Mouse (Mus musculus): Measurements from ENCODE around the gene Rgs10. TPM values are rescaled to one million over a fixed set of nuclear protein-coding genes. Genes with fewer than 3 reads are reported as not detected.

The Rgs10 gene
- 20.3 and 21.0 TPM in 2 replicates for polyA plus RNA-seq (2014; fragmentation: Nextera tagmentation; extraction: Ambion mirVana)

DNA sequence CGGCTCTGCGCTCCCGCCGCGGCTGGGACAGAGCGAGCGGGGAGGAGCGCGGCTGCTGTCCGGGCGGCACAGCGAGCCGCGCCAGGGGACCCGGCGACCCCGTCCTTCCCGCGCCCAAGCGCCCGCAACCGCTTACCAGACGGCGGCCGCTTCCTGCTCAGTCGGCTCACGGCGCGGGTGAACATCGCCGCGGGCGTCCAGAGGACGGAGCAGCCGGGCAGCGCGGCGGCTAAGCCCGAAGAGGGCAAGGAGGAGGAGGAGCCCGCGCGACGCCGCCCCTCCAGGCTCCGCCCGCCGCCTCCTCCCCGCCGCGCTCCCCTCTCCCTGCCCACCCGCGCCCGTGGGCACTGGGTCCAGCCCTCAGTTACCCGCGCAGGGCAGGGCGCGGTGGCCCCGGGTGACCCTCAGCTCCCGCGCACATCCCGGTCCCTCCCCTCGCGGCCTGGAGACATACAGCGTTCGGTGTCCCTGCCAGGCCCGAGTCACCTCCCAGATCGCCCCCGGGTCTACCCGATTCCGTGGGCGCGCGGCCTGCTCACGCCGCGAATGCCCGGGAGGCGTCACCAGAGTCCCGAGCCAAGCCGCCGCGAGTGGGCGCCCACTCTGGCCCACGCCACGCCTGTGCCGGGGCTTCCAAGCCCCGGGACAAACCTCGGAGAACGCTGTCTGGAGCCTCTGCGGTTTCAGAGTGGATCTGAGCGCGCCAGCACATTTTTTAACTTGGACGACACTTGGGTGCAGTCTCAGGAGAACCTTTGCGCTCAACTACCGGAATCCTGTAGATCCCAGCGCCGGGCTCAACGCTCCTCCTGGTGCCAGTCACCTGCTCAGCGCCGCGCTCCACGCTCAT, at the start of gene Rgs10:
Gene Rgs10 (minus strand): TSS at position 829 of the 850 bp plus-strand sequence.
- peak; percentile 80 for ATAC-seq (replicated peaks; ENCODE audit: insufficient number of reproducible peaks, low FRiP score, low TSS enrichment)
- Histone ChIP-seq H3K9ac (ENCODE audit: low read depth, low read length) (peak within 1 kb of the TSS; percentile 78), H3K36me3 (ENCODE audit: control insufficient read depth, insufficient read depth, low read length) (no peaks in the 10 kb centered on the region), H3K4me1 (ENCODE audit: control insufficient read depth, insufficient read depth, low read length) (peaks cover 28% of the 10 kb centered on the region), H3K4me2 (peak within 1 kb of the TSS; percentile 100), H3K27me3 (ENCODE audit: control insufficient read depth, insufficient read depth, low read length) (peaks cover 40% of the 10 kb centered on the region), H3K27ac (ENCODE audit: low read depth, low read length) (no peak within 1 kb of the TSS), H3K4me3 (ENCODE audit: low read depth, low read length) (peak within 1 kb of the TSS; percentile 80), H3K9me3 (replicated peaks; ENCODE audit: control insufficient read depth, low read length) (no peaks in the 10 kb centered on the region)
- WGBS (ENCODE audit: insufficient replicate concordance) = under 1% methylated on average over 86 of the region's 102 CpGs

DNA sequence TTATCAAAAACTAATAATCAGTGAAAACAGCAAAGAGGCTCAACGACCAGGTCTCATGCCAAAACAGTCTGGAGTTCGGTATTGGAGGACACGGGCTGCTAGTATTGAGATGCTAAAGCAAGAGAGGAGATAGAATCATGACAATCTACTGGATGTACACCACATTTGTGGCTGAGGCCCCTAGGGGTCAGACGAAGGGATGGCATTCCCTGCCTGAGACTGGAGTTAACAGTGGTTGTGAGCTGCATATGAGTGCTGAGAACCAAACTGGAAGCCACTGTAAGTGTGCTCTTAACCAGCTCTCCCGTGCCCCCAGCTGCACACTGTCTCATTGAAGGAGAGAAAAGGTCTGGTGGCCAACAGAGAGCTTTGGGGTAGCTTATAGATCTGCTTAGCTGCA, 43.8 kb upstream of the Rgs10 start:
- no peak overlapping the region for H3K27ac ChIP-seq (ENCODE audit: low read depth, low read length)
- WGBS (ENCODE audit: insufficient replicate concordance) = 70% methylated on average over 5 of the region's 5 CpGs
- no peaks in the 10 kb centered on the region for H3K36me3 ChIP-seq (ENCODE audit: control insufficient read depth, insufficient read depth, low read length)
- H3K27me3 ChIP-seq (ENCODE audit: control insufficient read depth, insufficient read depth, low read length) = no peaks in the 10 kb centered on the region
- no peak for ATAC-seq (replicated peaks; ENCODE audit: insufficient number of reproducible peaks, low FRiP score, low TSS enrichment)
- H3K9ac ChIP-seq (ENCODE audit: low read depth, low read length) = peak overlapping the region; percentile 65; the same call in 1 of the 2 replicates
- peak overlapping the region; percentile 76 for H3K4me2 ChIP-seq
- peak overlapping the region; percentile 89 for H3K4me3 ChIP-seq (ENCODE audit: low read depth, low read length)
- H3K9me3 ChIP-seq (replicated peaks; ENCODE audit: control insufficient read depth, low read length) = no peaks in the 10 kb centered on the region
- H3K4me1 ChIP-seq (ENCODE audit: control insufficient read depth, insufficient read depth, low read length) = peaks cover 5% of the 10 kb centered on the region

DNA sequence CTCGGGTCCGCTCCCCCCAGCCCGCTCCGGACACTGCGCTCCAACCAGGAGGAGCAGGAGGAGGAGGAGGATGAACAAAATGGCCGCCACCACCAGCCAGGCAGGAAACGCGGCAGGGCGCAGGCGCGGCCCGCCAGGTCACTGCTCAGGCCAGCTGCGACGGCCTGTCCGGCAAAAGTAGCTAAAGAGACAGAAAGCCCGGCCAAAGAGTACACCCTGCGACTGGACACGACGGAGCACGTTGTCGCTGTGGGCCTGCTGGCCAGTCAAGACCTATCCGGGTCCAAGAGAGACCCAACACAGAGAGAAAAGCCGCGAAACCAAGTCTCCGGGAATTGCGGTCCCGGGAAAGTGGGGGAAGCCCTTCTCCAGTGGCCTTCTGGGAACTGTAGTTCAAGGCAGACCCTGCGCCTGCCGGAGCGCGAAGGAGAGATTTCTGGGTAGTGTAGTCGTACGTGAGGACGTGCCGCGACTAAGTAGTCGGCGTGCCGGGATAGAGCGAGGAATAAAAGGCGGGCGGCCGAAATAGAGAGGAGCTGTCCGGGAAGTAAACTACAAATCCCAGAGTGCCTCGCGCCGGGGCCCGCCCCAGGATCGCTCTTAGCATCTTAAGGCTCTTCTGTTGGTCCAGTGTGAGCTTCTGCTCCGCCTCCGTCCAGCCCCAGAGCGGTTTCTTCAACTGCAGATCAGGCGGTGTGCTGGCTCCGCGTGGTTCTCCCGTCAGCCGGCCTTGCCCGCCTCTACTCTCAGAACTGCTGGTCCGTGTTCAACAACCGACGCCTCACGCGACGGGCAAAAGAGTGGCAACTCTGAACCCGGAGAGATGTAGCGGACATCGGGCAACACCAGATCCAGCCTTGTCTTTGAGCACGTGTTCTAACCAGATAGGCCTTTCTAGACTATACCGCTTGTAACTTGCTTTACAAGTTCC, 43.0 kb upstream of the Rgs10 start, which contains the start of gene Tial1:
Gene Tial1 (minus strand): TSS at position 433 of the 931 bp plus-strand sequence.
- under 1% methylated on average over 69 of the region's 69 CpGs for WGBS (ENCODE audit: insufficient replicate concordance)
- H3K9me3 ChIP-seq (replicated peaks; ENCODE audit: control insufficient read depth, low read length) = no peaks in the 10 kb centered on the region
- H3K27me3 ChIP-seq (ENCODE audit: control insufficient read depth, insufficient read depth, low read length) = no peaks in the 10 kb centered on the region
- peak within 1 kb of the TSS; percentile 76 for H3K4me2 ChIP-seq
- peak; percentile 97 for ATAC-seq (replicated peaks; ENCODE audit: insufficient number of reproducible peaks, low FRiP score, low TSS enrichment)
- no peaks in the 10 kb centered on the region for H3K36me3 ChIP-seq (ENCODE audit: control insufficient read depth, insufficient read depth, low read length)
- peaks cover 5% of the 10 kb centered on the region for H3K4me1 ChIP-seq (ENCODE audit: control insufficient read depth, insufficient read depth, low read length)
- H3K9ac ChIP-seq (ENCODE audit: low read depth, low read length) = peak within 1 kb of the TSS; percentile 92
- H3K27ac ChIP-seq (ENCODE audit: low read depth, low read length) = peak within 1 kb of the TSS; percentile 92
- H3K4me3 ChIP-seq (ENCODE audit: low read depth, low read length) = peak within 1 kb of the TSS; percentile 89

DNA sequence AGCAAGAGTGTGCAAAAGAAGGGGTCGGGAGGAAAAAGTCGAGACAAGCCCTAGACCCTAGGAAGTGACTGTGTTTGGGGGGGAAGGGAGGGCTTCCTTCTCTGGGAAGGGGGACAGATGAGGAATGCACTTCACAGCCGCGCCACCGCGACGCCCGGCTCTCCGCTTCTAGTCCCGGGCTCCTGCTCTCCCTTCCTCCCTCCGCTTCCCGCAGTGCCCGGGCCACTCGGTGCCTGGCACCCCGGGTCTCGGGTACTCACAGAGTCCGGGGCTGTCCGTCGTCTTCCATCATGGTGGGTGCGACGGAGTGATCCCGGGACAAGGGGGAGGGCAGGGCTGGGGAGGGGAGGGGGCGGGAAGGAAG, 42.3 kb upstream of the Rgs10 start:
- H3K36me3 ChIP-seq (ENCODE audit: control insufficient read depth, insufficient read depth, low read length) = no peaks in the 10 kb centered on the region
- H3K4me1 ChIP-seq (ENCODE audit: control insufficient read depth, insufficient read depth, low read length) = peaks cover 5% of the 10 kb centered on the region
- no peaks in the 10 kb centered on the region for H3K27me3 ChIP-seq (ENCODE audit: control insufficient read depth, insufficient read depth, low read length)
- ATAC-seq (replicated peaks; ENCODE audit: insufficient number of reproducible peaks, low FRiP score, low TSS enrichment) = no peak
- no peaks in the 10 kb centered on the region for H3K9me3 ChIP-seq (replicated peaks; ENCODE audit: control insufficient read depth, low read length)
- peak overlapping the region; percentile 89 for H3K4me3 ChIP-seq (ENCODE audit: low read depth, low read length)
- WGBS (ENCODE audit: insufficient replicate concordance) = 0% methylated on average over 15 of the region's 23 CpGs
- peak overlapping the region; percentile 76 for H3K4me2 ChIP-seq
- H3K9ac ChIP-seq (ENCODE audit: low read depth, low read length) = peak overlapping the region; percentile 92
- H3K27ac ChIP-seq (ENCODE audit: low read depth, low read length) = peak overlapping the region; percentile 92

DNA sequence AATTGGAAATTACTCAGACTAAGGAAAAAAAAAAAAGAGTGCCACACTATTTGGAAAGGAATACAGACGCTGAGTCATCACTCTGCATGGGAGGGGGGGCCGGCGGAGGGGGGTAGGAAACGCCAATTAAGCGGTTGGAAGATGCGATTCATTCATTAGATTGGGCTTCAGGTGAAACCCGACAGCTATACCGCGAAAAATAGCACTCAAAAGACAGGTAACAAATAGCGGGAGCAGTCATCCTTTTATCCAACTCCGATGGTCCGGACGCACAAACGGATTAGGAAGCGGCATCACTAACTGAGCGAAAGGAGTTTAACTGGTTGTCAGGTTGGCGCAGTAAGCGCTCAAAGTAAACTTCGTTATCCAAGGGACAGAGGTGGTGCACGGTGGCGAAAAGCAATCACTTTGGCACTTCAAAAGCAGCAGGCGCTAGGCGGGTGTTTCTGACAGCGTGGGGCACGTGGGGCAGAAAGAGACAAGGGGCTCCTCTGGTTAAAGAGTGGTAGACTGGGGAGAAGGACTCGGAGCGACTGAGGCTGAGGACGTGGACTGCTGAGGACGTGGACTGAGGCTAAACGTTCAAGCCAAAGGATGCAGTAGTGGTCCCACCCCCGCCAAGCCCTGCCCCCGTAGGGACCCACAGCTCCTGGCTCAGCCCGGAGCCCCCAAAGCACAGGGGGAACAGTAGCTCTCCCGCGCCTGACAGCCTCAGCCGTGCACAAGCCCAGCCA, 41.7 kb upstream of the Rgs10 start:
- H3K9me3 ChIP-seq (replicated peaks; ENCODE audit: control insufficient read depth, low read length) = no peaks in the 10 kb centered on the region
- peak overlapping the region; percentile 89 for H3K4me3 ChIP-seq (ENCODE audit: low read depth, low read length)
- no peaks in the 10 kb centered on the region for H3K27me3 ChIP-seq (ENCODE audit: control insufficient read depth, insufficient read depth, low read length)
- under 1% methylated on average over 36 of the region's 36 CpGs for WGBS (ENCODE audit: insufficient replicate concordance)
- H3K4me2 ChIP-seq = peak overlapping the region; percentile 76
- ATAC-seq (replicated peaks; ENCODE audit: insufficient number of reproducible peaks, low FRiP score, low TSS enrichment) = peak; percentile 3; the same call in 1 of the 2 replicates
- H3K36me3 ChIP-seq (ENCODE audit: control insufficient read depth, insufficient read depth, low read length) = no peaks in the 10 kb centered on the region
- peaks cover 5% of the 10 kb centered on the region for H3K4me1 ChIP-seq (ENCODE audit: control insufficient read depth, insufficient read depth, low read length)
- peak overlapping the region; percentile 92 for H3K27ac ChIP-seq (ENCODE audit: low read depth, low read length)
- H3K9ac ChIP-seq (ENCODE audit: low read depth, low read length) = peak overlapping the region; percentile 92

DNA sequence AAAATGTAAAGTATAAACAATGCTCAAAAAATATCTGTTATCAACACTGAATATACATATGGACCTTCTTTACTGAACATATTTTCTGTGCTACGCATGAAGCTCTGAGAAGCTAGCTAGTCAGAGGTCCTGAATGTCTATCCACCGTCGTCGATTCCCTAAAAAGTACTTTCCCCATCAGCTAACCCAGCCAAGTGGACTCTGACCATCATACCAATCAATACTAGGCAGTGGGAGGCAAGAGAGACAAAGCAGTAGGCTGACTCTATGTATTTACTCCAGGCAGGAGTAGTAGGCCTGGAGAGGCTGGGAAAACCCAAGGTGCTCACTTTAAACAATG, 41.2 kb upstream of the Rgs10 start:
- peak overlapping the region; percentile 89 for H3K4me3 ChIP-seq (ENCODE audit: low read depth, low read length)
- H3K27me3 ChIP-seq (ENCODE audit: control insufficient read depth, insufficient read depth, low read length) = no peaks in the 10 kb centered on the region
- H3K4me1 ChIP-seq (ENCODE audit: control insufficient read depth, insufficient read depth, low read length) = peaks cover 5% of the 10 kb centered on the region
- no peak for ATAC-seq (replicated peaks; ENCODE audit: insufficient number of reproducible peaks, low FRiP score, low TSS enrichment)
- H3K36me3 ChIP-seq (ENCODE audit: control insufficient read depth, insufficient read depth, low read length) = no peaks in the 10 kb centered on the region
- H3K9ac ChIP-seq (ENCODE audit: low read depth, low read length) = peak overlapping the region; percentile 92
- H3K27ac ChIP-seq (ENCODE audit: low read depth, low read length) = no peak overlapping the region
- no peaks in the 10 kb centered on the region for H3K9me3 ChIP-seq (replicated peaks; ENCODE audit: control insufficient read depth, low read length)
- peak overlapping the region; percentile 76 for H3K4me2 ChIP-seq
- 17% methylated on average over 4 of the region's 4 CpGs for WGBS (ENCODE audit: insufficient replicate concordance)

DNA sequence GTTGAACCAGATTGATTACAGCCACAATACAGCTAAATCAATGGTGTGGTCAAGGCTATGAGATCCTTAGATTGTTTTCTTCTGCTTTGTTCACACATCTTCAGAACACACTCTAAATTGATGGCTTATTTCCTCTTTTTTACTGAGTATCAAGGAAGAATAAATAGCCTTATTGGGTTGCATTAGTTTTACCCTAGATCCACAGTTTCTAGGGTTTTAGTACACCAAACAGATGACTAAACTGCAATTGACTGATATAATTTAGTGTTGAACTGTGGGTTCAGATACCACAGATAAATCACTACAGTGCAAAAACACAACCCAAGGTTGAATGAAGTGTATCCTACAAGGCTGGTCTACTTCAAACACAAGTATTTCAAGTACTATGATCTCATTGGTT, 39.5 kb upstream of the Rgs10 start:
- Histone ChIP-seq H3K27ac (ENCODE audit: low read depth, low read length) (no peak overlapping the region), H3K4me1 (ENCODE audit: control insufficient read depth, insufficient read depth, low read length) (peaks cover 5% of the 10 kb centered on the region), H3K4me3 (ENCODE audit: low read depth, low read length) (no peak overlapping the region), H3K36me3 (ENCODE audit: control insufficient read depth, insufficient read depth, low read length) (no peaks in the 10 kb centered on the region; the same call in 1 of the 2 replicates), H3K9me3 (replicated peaks; ENCODE audit: control insufficient read depth, low read length) (no peaks in the 10 kb centered on the region), H3K27me3 (ENCODE audit: control insufficient read depth, insufficient read depth, low read length) (no peaks in the 10 kb centered on the region), H3K4me2 (no peak overlapping the region), H3K9ac (ENCODE audit: low read depth, low read length) (no peak overlapping the region)
- no peak for ATAC-seq (replicated peaks; ENCODE audit: insufficient number of reproducible peaks, low FRiP score, low TSS enrichment)

DNA sequence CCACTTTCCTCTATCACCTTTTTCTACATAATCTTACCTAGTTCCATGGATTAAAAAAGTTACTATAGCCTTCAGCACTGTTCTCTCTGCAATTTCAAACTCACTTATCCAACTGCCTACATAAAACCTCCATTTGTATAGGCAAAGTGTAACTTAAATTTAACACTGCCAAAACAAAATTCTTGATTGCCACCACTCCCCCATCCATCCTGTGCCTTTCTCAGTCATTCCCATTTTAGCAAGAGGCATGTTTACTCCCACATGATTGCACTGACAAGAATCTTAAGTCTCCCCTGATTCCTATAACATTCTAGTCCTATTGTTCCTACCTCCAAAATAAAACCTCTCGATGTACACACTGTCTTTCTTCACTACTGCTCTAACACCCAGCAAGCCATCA, 34.2 kb upstream of the Rgs10 start:
- Histone ChIP-seq H3K36me3 (ENCODE audit: control insufficient read depth, insufficient read depth, low read length) (peaks cover 7% of the 10 kb centered on the region), H3K27me3 (ENCODE audit: control insufficient read depth, insufficient read depth, low read length) (no peaks in the 10 kb centered on the region), H3K4me1 (ENCODE audit: control insufficient read depth, insufficient read depth, low read length) (0 out of 2 replicates have a peak, but pooled peaks cover under 1% of the 10 kb centered on the region), H3K4me2 (no peak overlapping the region), H3K4me3 (ENCODE audit: low read depth, low read length) (no peak overlapping the region), H3K9ac (ENCODE audit: low read depth, low read length) (no peak overlapping the region), H3K27ac (ENCODE audit: low read depth, low read length) (no peak overlapping the region), H3K9me3 (replicated peaks; ENCODE audit: control insufficient read depth, low read length) (no peaks in the 10 kb centered on the region)
- WGBS (ENCODE audit: insufficient replicate concordance) = 90% methylated on average over 1 of the region's 1 CpGs
- ATAC-seq (replicated peaks; ENCODE audit: insufficient number of reproducible peaks, low FRiP score, low TSS enrichment) = no peak

Data from heart, embryonic 11.5 days (tissue).